In genomic region chr17:29073313-29073712, GRCm38 (mm10) we compare ENCODE assay signal across 1 mouse cellular context.
TF ChIP-seq lines count a peak whose summit lies in the region.

No protein-coding gene starts in this region.

TF ChIP-seq in ES-E14, 5 proteins besides CTCF, POLR2A, EP300 and RAD21 (continued from another document):
- TF ChIP-seq CHD2 (IDR thresholded peaks at IDR 0.05; ENCODE audit: low read depth, low read length) (no peak), MAFK (IDR thresholded peaks at IDR 0.05; ENCODE audit: insufficient read depth, low read depth, low read length) (no peak), ZNF384 (IDR thresholded peaks at IDR 0.05; ENCODE audit: low read depth, low read length) (no peak), HCFC1 (IDR thresholded peaks at IDR 0.05; ENCODE audit: borderline replicate concordance, insufficient read depth, low read length) (no peak)
TF ChIP-seq in ES-E14: peak in this region for 0.
